Mouse (Mus musculus): ENCODE results near the gene Ano9.

Ano9 gene

GRCm38 (mm10) chr7:141099911-141100691 is 17.5 kb downstream of the Ano9 start, which contains the start of gene Sigirr:
Gene Sigirr, minus strand, starts transcription at chr7:141100572.
- DNase-seq (ENCODE audit: low spot score in 2 of 2): no peak

DNA sequence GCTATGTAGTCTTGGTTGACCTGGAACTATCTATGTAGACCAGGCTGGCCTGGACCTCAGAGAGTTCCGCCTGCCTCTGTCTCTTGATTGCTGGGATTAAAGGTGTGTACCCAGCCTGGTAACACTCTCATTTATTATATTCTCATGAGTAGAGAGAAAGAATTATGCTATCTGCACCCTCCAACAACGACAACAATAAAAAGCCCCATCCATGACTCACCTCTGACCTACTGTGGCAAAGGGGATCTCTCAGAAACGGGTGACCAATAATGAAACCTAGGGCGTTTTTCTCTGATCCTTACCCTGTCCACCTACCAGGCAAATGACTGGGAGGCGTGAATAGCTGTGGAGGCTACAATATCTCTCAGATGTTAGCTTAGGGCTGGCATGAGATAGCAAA is 20.4 kb downstream of the Ano9 start:
- DNase-seq (ENCODE audit: low spot score in 2 of 2): no peak

DNA sequence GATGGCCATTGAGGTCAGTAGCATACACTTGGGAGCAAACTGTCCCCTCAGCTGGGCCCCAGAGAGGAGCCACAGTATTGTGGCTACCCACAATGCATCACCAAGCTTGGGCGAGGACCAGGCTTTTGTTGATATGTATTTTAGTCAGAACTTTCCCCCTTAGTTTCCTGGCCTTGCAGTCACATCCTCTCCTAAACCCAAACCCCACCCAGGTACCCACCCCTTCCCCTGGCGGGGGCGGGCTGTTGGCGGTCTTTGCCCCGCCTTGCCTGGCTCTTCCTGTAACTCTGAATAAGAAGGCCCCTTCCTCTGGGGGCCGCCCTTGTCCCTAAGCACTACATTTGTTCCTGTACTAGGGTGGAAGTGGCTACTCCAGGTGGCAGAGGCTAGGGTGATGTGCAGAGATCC is 21.0 kb downstream of the Ano9 start:
- DNase-seq (ENCODE audit: low spot score in 2 of 2): peak; percentile 81 to 85

DNA sequence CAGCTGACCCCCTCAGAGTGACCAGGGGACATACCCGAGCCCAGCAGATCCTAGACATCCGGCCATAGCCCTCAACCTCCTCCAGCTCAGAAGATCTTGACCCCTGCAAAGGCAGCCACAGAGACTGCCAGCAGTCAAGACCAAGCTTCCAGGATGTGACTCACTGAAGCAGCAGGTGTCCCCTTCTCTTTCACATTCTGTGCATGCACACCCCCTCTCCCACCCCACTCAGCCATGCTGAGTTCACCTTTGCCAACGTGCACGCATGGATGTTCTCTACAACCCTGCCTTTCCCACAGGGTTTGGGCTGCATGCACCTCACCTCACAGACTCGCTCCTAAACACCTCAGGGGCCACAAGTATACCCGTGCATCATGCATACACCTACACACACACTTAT is 21.6 kb downstream of the Ano9 start:
- no peak for DNase-seq (ENCODE audit: low spot score in 2 of 2)

DNA sequence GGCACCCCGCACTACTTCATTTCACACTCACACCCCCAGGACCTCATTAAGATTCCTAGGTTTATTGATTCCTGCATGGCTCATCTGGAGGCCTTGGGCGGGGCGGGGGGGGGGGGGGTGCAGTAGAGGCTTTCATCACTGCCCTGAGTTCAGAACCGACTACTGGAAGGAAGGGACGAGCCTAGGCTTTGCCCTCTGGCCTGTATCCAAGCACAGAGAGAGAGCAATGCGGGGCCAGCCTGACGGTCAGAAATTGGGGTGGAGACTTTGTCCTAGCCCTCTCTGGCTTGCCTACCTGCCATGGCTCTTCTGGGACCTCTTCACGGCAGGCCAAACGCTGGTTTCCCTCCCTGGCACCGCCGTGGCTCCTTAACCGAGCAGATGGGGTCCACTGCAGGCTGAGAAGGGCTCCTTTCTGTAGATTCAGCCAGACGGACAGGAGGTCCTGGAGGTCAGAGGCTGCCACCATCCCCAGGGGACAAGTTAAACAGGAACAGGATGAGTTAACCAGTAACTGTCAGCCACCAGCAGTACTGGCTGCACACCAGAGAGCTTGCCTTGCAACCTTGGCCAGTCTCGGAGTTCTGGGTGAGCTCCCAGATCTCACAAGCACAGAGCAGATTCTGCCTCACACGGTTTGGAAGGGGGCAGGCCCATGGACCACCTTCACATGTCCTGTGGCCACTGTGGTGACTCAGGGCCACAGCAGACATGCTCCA is 23.0 kb downstream of the Ano9 start:
- no peak for DNase-seq (ENCODE audit: low spot score in 2 of 2)

GRCm38 (mm10) chr7:141093950-141094349 is 23.7 kb downstream of the Ano9 start:
- DNase-seq (ENCODE audit: low spot score in 2 of 2): no peak

DNA sequence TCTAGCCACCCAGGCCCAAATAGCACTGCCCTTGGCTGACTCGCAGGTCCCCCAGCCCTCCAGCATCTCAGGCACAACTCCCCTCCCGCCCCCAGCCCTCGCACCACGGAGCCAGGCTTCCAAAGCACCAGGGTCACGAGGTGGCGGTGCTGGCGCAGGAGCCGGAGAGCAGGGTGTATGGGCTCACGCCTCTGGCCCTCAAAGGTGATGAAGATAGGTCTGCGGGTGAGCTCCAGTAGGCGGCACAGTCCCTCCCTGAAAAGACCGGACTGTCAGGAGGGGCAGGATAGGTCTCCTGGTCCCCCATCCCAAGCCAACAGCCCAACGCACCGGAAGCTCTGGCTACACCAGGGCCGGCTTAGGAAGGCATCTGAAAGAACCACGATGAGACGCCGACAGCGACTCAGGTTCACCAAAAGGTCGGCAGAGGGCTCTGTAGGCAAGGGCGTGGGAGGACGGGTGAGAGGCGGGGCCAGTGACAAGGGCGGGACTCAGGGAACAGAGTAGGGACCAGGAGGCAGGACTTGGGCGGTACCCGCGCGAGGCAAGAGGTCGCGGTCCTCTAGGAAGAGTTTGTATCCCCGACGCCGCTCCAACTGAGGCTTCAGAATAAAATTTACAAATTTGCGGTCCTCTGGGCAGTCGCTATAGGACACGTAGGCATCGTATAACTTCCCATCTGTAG is 25.4 kb downstream of the Ano9 start:
- DNase-seq (ENCODE audit: low spot score in 2 of 2): peak; percentile 79 to 87

GRCm38 (mm10) chr7:141090228-141090627 is 27.4 kb downstream of the Ano9 start:
- DNase-seq (ENCODE audit: low spot score in 2 of 2): no peak

GRCm38 (mm10) chr7:141088473-141088872 is 29.1 kb downstream of the Ano9 start:
- no peak for DNase-seq (ENCODE audit: low spot score in 2 of 2)

DNA sequence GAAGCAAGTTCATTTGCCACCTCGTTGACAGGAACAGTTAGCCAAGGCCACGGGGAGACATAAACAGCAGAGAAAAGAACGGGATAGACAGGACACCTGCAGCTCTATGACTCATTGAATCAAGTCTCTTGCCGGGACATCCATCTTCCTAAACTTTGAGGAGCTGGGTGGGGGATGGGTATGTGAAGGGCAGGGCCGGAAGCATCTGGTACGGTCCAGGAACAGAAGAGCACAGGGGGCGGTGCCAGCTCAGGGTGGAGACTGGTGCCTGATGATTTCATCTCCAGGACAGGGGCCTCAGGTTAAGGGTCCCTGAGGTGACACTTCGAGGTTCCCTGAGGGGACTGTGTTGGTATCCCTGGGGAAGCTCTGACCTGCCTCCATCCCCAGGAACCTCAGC is 29.7 kb downstream of the Ano9 start:
- no peak for DNase-seq (ENCODE audit: low spot score in 2 of 2)

GRCm38 (mm10) chr7:141079481-141080449 is 37.8 kb downstream of the Ano9 start:
- DNase-seq (ENCODE audit: low spot score in 2 of 2): no peak

GRCm38 (mm10) chr7:141078876-141079275 is 38.7 kb downstream of the Ano9 start:
- DNase-seq (ENCODE audit: low spot score in 2 of 2): no peak

DNA sequence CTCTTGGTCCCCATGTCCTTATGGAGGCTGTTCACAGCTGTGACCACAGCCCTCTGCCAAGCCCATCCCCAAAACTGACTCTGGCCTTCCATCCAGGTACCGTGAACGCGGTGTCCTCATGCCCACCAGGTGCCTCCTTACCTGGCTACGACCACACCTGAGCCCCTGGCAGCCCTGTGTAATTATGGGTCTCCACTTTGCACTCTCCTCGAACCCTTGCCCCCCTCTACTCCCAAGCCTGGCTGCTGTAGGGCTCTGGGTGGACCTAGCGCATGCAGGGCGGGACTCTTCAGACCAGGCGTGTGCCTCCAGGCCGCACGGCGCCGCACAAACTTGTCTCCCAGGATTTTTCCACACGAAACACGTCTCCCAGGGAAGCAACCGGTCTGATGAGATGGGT is 39.8 kb downstream of the Ano9 start, which contains the start of gene Pkp3:
Gene Pkp3 (plus strand): TSS at position 378 of the 400 bp plus-strand sequence.
- no peak for DNase-seq (ENCODE audit: low spot score in 2 of 2)

GRCm38 (mm10) chr7:141073782-141074181 is 43.8 kb downstream of the Ano9 start:
- no peak for DNase-seq (ENCODE audit: low spot score in 2 of 2)

DNA sequence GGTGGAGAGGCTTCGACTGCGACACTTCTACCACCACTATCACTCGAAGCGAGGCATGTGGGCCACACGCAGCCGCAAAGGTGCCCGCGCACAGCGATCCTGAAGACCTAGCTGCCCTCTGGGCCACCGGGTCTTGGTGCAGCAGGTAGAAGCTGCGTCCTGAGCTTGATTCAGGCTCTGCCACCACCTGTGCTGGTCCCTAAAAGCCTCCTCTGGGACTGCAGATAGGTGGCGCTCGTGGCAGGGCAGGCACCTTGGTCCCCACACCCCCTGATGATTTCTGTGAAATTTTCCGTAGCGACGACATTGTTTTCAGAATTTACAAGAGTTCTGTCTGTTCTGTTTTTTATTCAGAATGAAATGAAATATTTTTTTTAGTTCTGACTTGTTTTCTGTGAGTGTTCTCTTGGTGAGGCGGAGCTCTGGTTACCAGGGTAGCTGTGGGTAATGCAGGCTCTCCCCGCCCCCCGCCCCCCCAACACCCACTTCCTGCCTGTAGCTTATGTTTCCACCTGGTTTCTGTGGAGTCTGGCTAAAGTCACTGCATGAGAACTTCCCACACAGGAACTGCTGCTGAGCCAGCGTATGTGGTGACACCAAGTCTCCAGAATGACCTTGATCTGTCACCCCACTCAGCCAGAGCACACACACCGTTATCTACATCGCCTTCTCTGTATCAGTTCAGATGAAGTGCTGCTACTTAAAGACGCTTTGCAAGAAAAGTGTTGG is 45.4 kb downstream of the Ano9 start:
- no peak for DNase-seq (ENCODE audit: low spot score in 2 of 2)

DNA sequence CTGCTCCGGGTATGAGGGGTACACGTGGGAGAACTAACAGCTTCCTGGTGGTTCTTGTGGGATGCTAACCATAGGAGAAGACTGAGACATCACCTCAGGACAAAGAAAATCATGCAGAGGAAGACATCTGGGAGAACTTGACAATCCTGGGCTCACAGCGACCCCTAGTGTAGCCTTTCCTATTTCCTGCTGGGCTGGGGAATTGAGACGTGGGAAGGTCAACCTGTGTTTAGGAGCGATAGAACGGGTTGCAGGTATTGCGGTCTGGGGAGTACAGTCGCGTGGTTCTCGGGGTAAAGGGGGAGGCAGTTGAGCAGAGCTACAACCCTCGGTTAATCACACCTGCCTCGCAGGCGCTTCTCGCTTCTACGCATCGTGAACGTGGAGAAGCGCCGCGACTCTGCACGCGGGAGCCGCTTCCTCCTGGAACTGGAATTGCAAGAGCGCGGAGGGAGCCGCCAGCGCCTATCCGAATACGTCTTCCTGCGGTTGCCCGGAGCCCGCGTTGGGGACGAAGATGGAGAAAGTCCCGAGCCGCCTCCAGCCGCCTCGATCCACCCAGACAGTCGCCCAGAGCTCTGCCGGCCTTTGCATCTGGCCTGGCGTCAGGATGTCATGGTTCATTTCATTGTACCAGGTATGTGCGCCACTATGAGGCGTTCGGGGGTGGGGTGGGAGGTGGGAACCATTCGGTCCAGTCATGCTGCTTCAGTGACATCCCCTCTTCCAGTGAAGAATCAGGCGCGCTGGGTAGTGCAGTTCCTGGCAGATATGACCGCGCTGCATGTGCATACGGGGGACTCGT is 47.3 kb downstream of the Ano9 start:
- peak; percentile 29 to 54 for DNase-seq (ENCODE audit: low spot score in 2 of 2)

DNA sequence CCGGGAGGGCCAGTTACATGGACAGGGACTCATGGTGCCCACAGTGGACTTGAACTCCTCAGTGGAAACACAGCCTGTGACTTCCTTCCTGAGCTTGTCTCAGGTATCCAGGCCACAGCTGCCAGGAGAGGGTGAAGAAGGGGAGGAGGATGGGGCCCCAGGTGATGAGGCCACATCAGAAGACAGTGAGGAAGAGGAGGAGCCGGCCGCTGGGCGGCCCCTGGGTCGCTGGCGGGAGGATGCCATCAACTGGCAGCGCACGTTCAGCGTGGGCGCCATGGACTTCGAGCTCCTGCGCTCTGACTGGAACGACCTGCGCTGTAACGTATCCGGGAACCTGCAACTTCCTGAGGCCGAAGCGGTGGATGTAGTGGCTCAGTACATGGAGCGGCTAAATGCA is 49.3 kb downstream of the Ano9 start:
- no peak for DNase-seq (ENCODE audit: low spot score in 2 of 2)

DNA sequence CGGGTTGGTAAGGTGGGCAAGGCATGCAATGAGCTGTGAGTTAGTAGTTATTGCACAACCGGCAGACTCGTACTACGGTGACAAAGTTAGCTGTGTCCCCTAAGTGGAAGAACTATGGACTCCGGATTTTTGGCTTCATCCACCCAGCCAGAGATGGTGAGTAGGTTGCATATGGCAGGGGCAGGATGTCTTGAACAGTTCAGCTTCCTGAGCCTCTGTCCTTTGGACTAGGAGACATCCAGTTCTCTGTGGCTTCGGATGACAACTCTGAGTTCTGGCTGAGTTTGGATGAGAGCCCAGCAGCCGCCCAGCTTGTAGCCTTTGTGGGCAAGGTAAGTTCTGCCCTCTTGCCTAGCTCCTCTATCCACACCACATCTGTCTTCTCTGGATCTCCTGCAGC is 53.0 kb downstream of the Ano9 start:
- DNase-seq (ENCODE audit: low spot score in 2 of 2): no peak

- no peak for DNase-seq (ENCODE audit: low spot score in 2 of 2)
Observed at GRCm38 (mm10) chr7:141064175-141064574, 53.4 kb downstream of the Ano9 start.

GRCm38 (mm10) chr7:141063353-141063752 is 54.3 kb downstream of the Ano9 start:
- no peak for DNase-seq (ENCODE audit: low spot score in 2 of 2)
